Mouse (Mus musculus) cerebellum, adult 9-11 months (tissue): Measurements from ENCODE around the gene Hoxd11.

Experiments
- DNase-seq: peaks from one replicate; pipeline ENCODE4 v3.0.0; 2022

Hoxd11 gene

GRCm38 (mm10) chr2:74711721-74712621 is 32.6 kb downstream of the Hoxd11 start, which contains the start of the genes Hoxd3 and Hoxd4:
Hoxd3 (plus strand) TSS chr2:74711927.
Hoxd4 (plus strand) TSS chr2:74711929.
- DNase-seq: no peak

GRCm38 (mm10) chr2:74713239-74714150 is 34.1 kb downstream of the Hoxd11 start:
- DNase-seq: no peak

- DNase-seq: no peak
These were observed 34.9 kb downstream of the Hoxd11 start for GRCm38 (mm10) chr2:74714156-74714789.

- DNase-seq: no peak
These were observed 35.5 kb downstream of the Hoxd11 start for GRCm38 (mm10) chr2:74714881-74715280.

- DNase-seq: peak; percentile 25
These were observed 36.3 kb downstream of the Hoxd11 start for GRCm38 (mm10) chr2:74715504-74716241.

- DNase-seq: no peak
These were observed 41.0 kb downstream of the Hoxd11 start for GRCm38 (mm10) chr2:74720384-74720783.

- DNase-seq: no peak
These were observed 41.7 kb downstream of the Hoxd11 start for GRCm38 (mm10) chr2:74720955-74721491.

GRCm38 (mm10) chr2:74721882-74722281 is 42.5 kb downstream of the Hoxd11 start:
- DNase-seq: no peak

GRCm38 (mm10) chr2:74722949-74723348 is 43.6 kb downstream of the Hoxd11 start:
- DNase-seq: no peak

- no peak for DNase-seq
These were observed 45.1 kb downstream of the Hoxd11 start for GRCm38 (mm10) chr2:74724244-74725015.

GRCm38 (mm10) chr2:74725171-74725570 is 45.8 kb downstream of the Hoxd11 start:
- no peak for DNase-seq

GRCm38 (mm10) chr2:74726551-74726950 is 47.2 kb downstream of the Hoxd11 start, which contains the start of gene Gm28230:
Gm28230 (plus strand) TSS chr2:74726728.
- no peak for DNase-seq

GRCm38 (mm10) chr2:74726973-74727639 is 47.7 kb downstream of the Hoxd11 start:
- no peak for DNase-seq

- no peak for DNase-seq
These were observed 48.4 kb downstream of the Hoxd11 start for GRCm38 (mm10) chr2:74727640-74728302.

- no peak for DNase-seq
These were observed 48.9 kb downstream of the Hoxd11 start for GRCm38 (mm10) chr2:74728303-74728680.

- no peak for DNase-seq
These were observed 51.0 kb downstream of the Hoxd11 start for GRCm38 (mm10) chr2:74730331-74730730.

- DNase-seq: no peak
These were observed 51.7 kb downstream of the Hoxd11 start for GRCm38 (mm10) chr2:74731055-74731454.

GRCm38 (mm10) chr2:74731799-74732512 is 52.6 kb downstream of the Hoxd11 start:
- no peak for DNase-seq
